14 mouse cellular contexts compared by ENCODE assay signal in genomic region chr7:66492748-66493147, GRCm38 (mm10).
DNase-seq lines count a peak whose midpoint lies in the region; ATAC-seq lines count a peak whose summit lies in the region.
"Had no signal": no experiment of that assay in that cellular context is flagged by ENCODE, and none has a peak within 500 bp of the region (broad histone marks: within the 10 kb centered on the region; RNA-seq: fewer than 3 reads in every experiment).

No protein-coding gene starts in this region.

- no peaks in the 10 kb centered on the region for H3K27me3 ChIP-seq in hindbrain, embryonic 13.5 days
- no peaks in the 10 kb centered on the region for H3K27me3 ChIP-seq in hindbrain, embryonic 14.5 days (ENCODE audit: control insufficient read depth, insufficient read depth, low read length)
- H3K27me3 ChIP-seq: limb, embryonic 13.5 days; neural tube, embryonic 12.5 days had no signal

- intact Hi-C loops in heart, postnatal 10 days (cut with DNase I), result no loop called here

- no peak overlapping the region for H3K9ac ChIP-seq in hindbrain, embryonic 13.5 days
- H3K9ac ChIP-seq in hindbrain, embryonic 14.5 days, result no peak overlapping the region
- H3K9ac ChIP-seq: limb, embryonic 13.5 days; neural tube, embryonic 12.5 days had no signal

- H3K4me1 ChIP-seq in hindbrain, embryonic 13.5 days (replicated peaks), result no peaks in the 10 kb centered on the region
- no peaks in the 10 kb centered on the region for H3K4me1 ChIP-seq in hindbrain, embryonic 14.5 days (replicated peaks; ENCODE audit: control insufficient read depth, insufficient read depth, low read length)
- H3K4me1 ChIP-seq: limb, embryonic 13.5 days; neural tube, embryonic 12.5 days had no signal

- peak overlapping the region; percentile 18; the same call in 1 of the 2 replicates for H3K27ac ChIP-seq in hindbrain, embryonic 13.5 days
- H3K27ac ChIP-seq in hindbrain, embryonic 14.5 days, result no peak overlapping the region
- H3K27ac ChIP-seq: layer of hippocampus, adult 2 months; limb, embryonic 13.5 days; neural tube, embryonic 12.5 days had no signal

- no peaks in the 10 kb centered on the region for H3K9me3 ChIP-seq in hindbrain, embryonic 13.5 days
- 0 out of 2 replicates have a peak, but pooled peaks cover 3% of the 10 kb centered on the region for H3K9me3 ChIP-seq in hindbrain, embryonic 14.5 days (ENCODE audit: control insufficient read depth, low read length)
- H3K9me3 ChIP-seq: G1E; neural tube, embryonic 12.5 days had no signal

- no peak for DNase-seq in hindbrain, embryonic 14.5 days (ENCODE audit: low spot score)
- peak; percentile 88 to 93 for DNase-seq in adrenal gland, adult (ENCODE audit: inconsistent age in 2 of 2, low spot score in 1 of 2)
- DNase-seq in adrenal gland, postnatal 14 days, result peak; percentile 86
- peak; percentile 42 to 47 for DNase-seq in heart, postnatal 10 days
- no peak for DNase-seq in layer of hippocampus, adult 9-10 months (ENCODE audit: low spot score)
- DNase-seq: lung, postnatal 36 days; spleen, adult 18-20 months; thymus, postnatal 25 days had no signal

- no peak overlapping the region for H3K4me2 ChIP-seq in hindbrain, embryonic 13.5 days
- no peak overlapping the region for H3K4me2 ChIP-seq in hindbrain, embryonic 14.5 days (replicated peaks)
- H3K4me2 ChIP-seq: limb, embryonic 13.5 days; neural tube, embryonic 12.5 days had no signal

- H3K4me3 ChIP-seq in hindbrain, embryonic 13.5 days, result no peak overlapping the region
- H3K4me3 ChIP-seq in hindbrain, embryonic 14.5 days (replicated peaks; ENCODE audit: low read length), result no peak overlapping the region
- H3K4me3 ChIP-seq: layer of hippocampus, adult 2 months; limb, embryonic 13.5 days; neural tube, embryonic 12.5 days had no signal

- WGBS in hindbrain, embryonic 13.5 days, result 77% methylated on average over 12 of the region's 12 CpGs
- 70% methylated on average over 12 of the region's 12 CpGs for WGBS in hindbrain, embryonic 14.5 days

- H3K36me3 ChIP-seq in hindbrain, embryonic 13.5 days, result no peaks in the 10 kb centered on the region
- no peaks in the 10 kb centered on the region for H3K36me3 ChIP-seq in hindbrain, embryonic 14.5 days (replicated peaks; ENCODE audit: control insufficient read depth, insufficient read depth)
- H3K36me3 ChIP-seq: G1E; limb, embryonic 13.5 days; neural tube, embryonic 12.5 days had no signal

- ATAC-seq in hindbrain, embryonic 13.5 days (ENCODE audit: low FRiP score), result no peak
- no peak for ATAC-seq in hindbrain, embryonic 14.5 days (ENCODE audit: low FRiP score)
- no peak for ATAC-seq in megakaryocyte-erythroid progenitor cell, adult 5-6 weeks (replicated peaks; ENCODE audit: low FRiP score, low TSS enrichment, poor library complexity, severe bottlenecking)

Comparison
In these comparisons a context has a peak if more than half of its experiments do, and no peak if none do; other contexts are left out.
1. DNase-seq: peak in adrenal gland, adult (2 of 2), adrenal gland, postnatal 14 days (single experiment) and heart, postnatal 10 days (2 of 2); none in hindbrain, embryonic 14.5 days (single experiment) and layer of hippocampus, adult 9-10 months (single experiment).